Mouse (Mus musculus) heart, embryonic 11.5 days (tissue): Measurements from ENCODE around the gene Rbbp9. TPM values are rescaled to one million over a fixed set of nuclear protein-coding genes. Genes with fewer than 3 reads are reported as not detected.
A peak's percentile ranks its signal among the peaks of the same experiment; 100 is the strongest.

ENCODE experiments used
- ATAC-seq: fragments of 200-750 bp; cut with Nextera tagmentation; replicated peaks from 2 replicates; pipeline ENCODE4 v1.8.0; 2017; ENCODE audit warnings: moderate library complexity; ENCODE audit not compliant: insufficient number of reproducible peaks, low FRiP score, low TSS enrichment
- H3K27ac ChIP-seq: fragments of 300-500 bp; sonication (generic); 2 replicates; pipeline ENCODE4 v1.5.1; 2014; ENCODE audit warnings: mild to moderate bottlenecking, low read depth, low read length
- H3K27me3 ChIP-seq: fragments of 300-500 bp; sonication (generic); 2 replicates; pipeline ENCODE4 v1.6.1; 2014; ENCODE audit warnings: mild to moderate bottlenecking, low read length, mixed read lengths; ENCODE audit not compliant: control insufficient read depth, insufficient read depth
- H3K36me3 ChIP-seq: fragments of 300-500 bp; sonication (generic); 2 replicates; pipeline ENCODE4 v1.6.1; 2014; ENCODE audit warnings: mild to moderate bottlenecking, low read length, moderate library complexity, mixed read lengths; ENCODE audit not compliant: control insufficient read depth, insufficient read depth
- H3K4me1 ChIP-seq: fragments of 300-500 bp; sonication (generic); 2 replicates; pipeline ENCODE4 v1.6.1; 2014; ENCODE audit warnings: low read length; ENCODE audit not compliant: control insufficient read depth, insufficient read depth
- H3K4me2 ChIP-seq: fragments of 300-500 bp; sonication (generic); 2 replicates; pipeline ENCODE4 v1.6.1; 2014; ENCODE audit warnings: mild to moderate bottlenecking, moderate library complexity
- H3K4me3 ChIP-seq: fragments of 300-500 bp; sonication (generic); 2 replicates; pipeline ENCODE4 v1.5.1; 2014; ENCODE audit warnings: low read depth, low read length
- H3K9ac ChIP-seq: fragments of 300-500 bp; sonication (generic); 2 replicates; pipeline ENCODE4 v1.6.1; 2014; ENCODE audit warnings: mild to moderate bottlenecking, low read depth, low read length, moderate library complexity
- H3K9me3 ChIP-seq: fragments of 300-500 bp; sonication (generic); replicated peaks from 2 replicates; pipeline ENCODE4 v1.6.1; 2016; ENCODE audit warnings: low read length; ENCODE audit not compliant: control insufficient read depth
- WGBS: fragments of 180-500 bp; shearing (Covaris S2); extraction: QIAGEN DNeasy Blood & Tissue Kit; methylation state at CpG from one replicate; pipeline ENCODE4 v1.1.7; 2014; ENCODE audit not compliant: insufficient replicate concordance; 5-methylcytosine and 5-hydroxymethylcytosine counted together
- polyA plus RNA-seq: library from polyadenylated mRNA; unstranded; fragments of >200 nt; fragmentation: Nextera tagmentation; extraction: Ambion mirVana; gene quantifications from 2 replicates; pipeline ENCODE4 v1.2.1, GENCODE M21; 2014

Rbbp9 gene
- polyA plus RNA-seq, 1 experiment from 2014 or later = 41.5 TPM

- 2% methylated on average over 14 of the region's 14 CpGs for WGBS
- no peaks in the 10 kb centered on the region for H3K27me3 ChIP-seq
These were observed 4.7 kb upstream of the Rbbp9 start for GRCm38 (mm10) chr2:144555286-144555819.

GRCm38 (mm10) chr2:144553905-144554304 lies 3.2 kb upstream of the Rbbp9 start:
- no peak for ATAC-seq

More at GRCm38 (mm10) chr2:144555286-144555819, 4.7 kb upstream of the Rbbp9 start:
- peak overlapping the region; percentile 95 for H3K27ac ChIP-seq
- peak overlapping the region; percentile 69 for H3K4me2 ChIP-seq
- no peaks in the 10 kb centered on the region for H3K9me3 ChIP-seq
- H3K36me3 ChIP-seq = no peaks in the 10 kb centered on the region; the same call in 1 of the 2 replicates
- peaks cover 6% of the 10 kb centered on the region; the same call in 1 of the 2 replicates for H3K4me1 ChIP-seq
- H3K9ac ChIP-seq = peak overlapping the region; percentile 87
- ATAC-seq = no peak
- H3K4me3 ChIP-seq = peak overlapping the region; percentile 86

GRCm38 (mm10) chr2:144547559-144547958 lies 3.1 kb downstream of the Rbbp9 start:
- Histone ChIP-seq H3K4me2 (no peak overlapping the region), H3K9ac (no peak overlapping the region), H3K27ac (no peak overlapping the region), H3K36me3 (peaks cover 8% of the 10 kb centered on the region), H3K9me3 (no peaks in the 10 kb centered on the region), H3K4me3 (no peak overlapping the region), H3K4me1 (no peaks in the 10 kb centered on the region), H3K27me3 (no peaks in the 10 kb centered on the region)
- no peak for ATAC-seq
- WGBS = 74% methylated on average over 4 of the region's 4 CpGs

More at GRCm38 (mm10) chr2:144553905-144554304, 3.2 kb upstream of the Rbbp9 start:
- H3K27me3 ChIP-seq = no peaks in the 10 kb centered on the region
- 89% methylated on average over 3 of the region's 3 CpGs for WGBS
- H3K9me3 ChIP-seq = no peaks in the 10 kb centered on the region
- H3K4me1 ChIP-seq = peaks cover 6% of the 10 kb centered on the region; the same call in 1 of the 2 replicates
- no peak overlapping the region for H3K9ac ChIP-seq
- no peaks in the 10 kb centered on the region for H3K36me3 ChIP-seq
- H3K27ac ChIP-seq = no peak overlapping the region
- H3K4me2 ChIP-seq = no peak overlapping the region
- no peak overlapping the region for H3K4me3 ChIP-seq

GRCm38 (mm10) chr2:144545481-144545880 lies 5.2 kb downstream of the Rbbp9 start:
- Histone ChIP-seq H3K27ac (no peak overlapping the region), H3K4me2 (no peak overlapping the region)
- no peak for ATAC-seq

GRCm38 (mm10) chr2:144545061-144545460 lies 5.6 kb downstream of the Rbbp9 start:
- ATAC-seq = no peak
- Histone ChIP-seq H3K4me3 (no peak overlapping the region), H3K4me1 (no peaks in the 10 kb centered on the region), H3K36me3 (peaks cover 9% of the 10 kb centered on the region), H3K4me2 (no peak overlapping the region), H3K27me3 (no peaks in the 10 kb centered on the region), H3K27ac (no peak overlapping the region), H3K9me3 (no peaks in the 10 kb centered on the region), H3K9ac (no peak overlapping the region)
- 84% methylated on average over 2 of the region's 2 CpGs for WGBS

More at GRCm38 (mm10) chr2:144545481-144545880, 5.2 kb downstream of the Rbbp9 start:
- Histone ChIP-seq H3K36me3 (peaks cover 8% of the 10 kb centered on the region), H3K27me3 (no peaks in the 10 kb centered on the region), H3K4me1 (no peaks in the 10 kb centered on the region), H3K4me3 (no peak overlapping the region), H3K9me3 (no peaks in the 10 kb centered on the region), H3K9ac (no peak overlapping the region)
- WGBS = 45% methylated on average over 1 of the region's 1 CpGs

GRCm38 (mm10) chr2:144544630-144545029 lies 6.0 kb downstream of the Rbbp9 start:
- Histone ChIP-seq H3K4me3 (no peak overlapping the region), H3K36me3 (peaks cover 13% of the 10 kb centered on the region), H3K9ac (no peak overlapping the region), H3K27ac (no peak overlapping the region), H3K4me1 (no peaks in the 10 kb centered on the region), H3K27me3 (no peaks in the 10 kb centered on the region), H3K9me3 (no peaks in the 10 kb centered on the region), H3K4me2 (no peak overlapping the region)
- 73% methylated on average over 6 of the region's 6 CpGs for WGBS
- ATAC-seq = no peak

- Histone ChIP-seq H3K9ac (no peak overlapping the region), H3K27ac (no peak overlapping the region), H3K36me3 (peaks cover 20% of the 10 kb centered on the region), H3K4me3 (no peak overlapping the region), H3K27me3 (no peaks in the 10 kb centered on the region), H3K4me2 (no peak overlapping the region), H3K4me1 (no peaks in the 10 kb centered on the region), H3K9me3 (no peaks in the 10 kb centered on the region)
- ATAC-seq = no peak
- WGBS = 70% methylated on average over 6 of the region's 6 CpGs
These were observed 7.0 kb downstream of the Rbbp9 start for GRCm38 (mm10) chr2:144543670-144544069.

GRCm38 (mm10) chr2:144541246-144541645 lies 9.4 kb downstream of the Rbbp9 start:
- H3K36me3 ChIP-seq = peaks cover 31% of the 10 kb centered on the region
- no peak overlapping the region for H3K4me2 ChIP-seq
- H3K27ac ChIP-seq = no peak overlapping the region
- no peaks in the 10 kb centered on the region for H3K9me3 ChIP-seq
- no peaks in the 10 kb centered on the region for H3K4me1 ChIP-seq
- 82% methylated on average over 4 of the region's 4 CpGs for WGBS
- H3K4me3 ChIP-seq = no peak overlapping the region
- no peak for ATAC-seq
- H3K9ac ChIP-seq = no peak overlapping the region
- no peaks in the 10 kb centered on the region for H3K27me3 ChIP-seq

GRCm38 (mm10) chr2:144537123-144537522 lies 13.5 kb downstream of the Rbbp9 start:
- WGBS = 91% methylated on average over 7 of the region's 7 CpGs

More at GRCm38 (mm10) chr2:144537123-144537522, 13.5 kb downstream of the Rbbp9 start:
- Histone ChIP-seq H3K36me3 (peaks cover 55% of the 10 kb centered on the region), H3K27ac (no peak overlapping the region), H3K9me3 (no peaks in the 10 kb centered on the region), H3K4me3 (no peak overlapping the region), H3K4me2 (no peak overlapping the region), H3K4me1 (no peaks in the 10 kb centered on the region), H3K9ac (no peak overlapping the region), H3K27me3 (no peaks in the 10 kb centered on the region)
- no peak for ATAC-seq
